Mouse (Mus musculus) bone marrow macrophage, adult 2 months (primary cell): ENCODE results near the gene Tent4a.

Source experiments
- CTCF ChIP-seq: IDR thresholded peaks from 2 replicates; pipeline ENCODE4 v1.5.1; 2012; ENCODE audit warnings: low read depth, mild to moderate bottlenecking, low read length, moderate library complexity
- POLR2A ChIP-seq: IDR thresholded peaks from 2 replicates; pipeline ENCODE4 v1.6.1; 2012; ENCODE audit warnings: mild to moderate bottlenecking, low read depth, low read length, borderline replicate concordance

- TF ChIP-seq POLR2A (no peak), CTCF (no peak)
Measured at GRCm38 (mm10) chr13:69555957-69556482, 21.6 kb upstream of the Tent4a start.
